Mouse (Mus musculus): ENCODE data around the gene Ttll5. TPM values are rescaled to one million over a fixed set of nuclear protein-coding genes. Genes with fewer than 3 reads are reported as not detected.

The Ttll5 gene
- polyA plus RNA-seq, 1 experiment from 2014 or later = 13.6 TPM

Other genes starting within 250 kb of the Ttll5 start
- gene Jdp2, start 225.6 kb upstream of the Ttll5 start, polyA plus RNA-seq (2016; fragmentation: Nextera tagmentation; extraction: Ambion mirVana) = 0.56 and 0.90 TPM in 2 replicates
- gene Batf, start 138.0 kb upstream of the Ttll5 start, polyA plus RNA-seq (2016; fragmentation: Nextera tagmentation; extraction: Ambion mirVana) = 3.8 and 4.0 TPM in 2 replicates
- gene Flvcr2, start 78.1 kb upstream of the Ttll5 start, polyA plus RNA-seq (2016; fragmentation: Nextera tagmentation; extraction: Ambion mirVana) = 6.8 and 7.1 TPM in 2 replicates
- 80.6 and 81.3 TPM in 2 replicates for gene Erg28, start 109 bp upstream of the Ttll5 start, polyA plus RNA-seq (2016; fragmentation: Nextera tagmentation; extraction: Ambion mirVana)